Comparison of ENCODE assay signal across 10 mouse cellular contexts in the genomic region with DNA sequence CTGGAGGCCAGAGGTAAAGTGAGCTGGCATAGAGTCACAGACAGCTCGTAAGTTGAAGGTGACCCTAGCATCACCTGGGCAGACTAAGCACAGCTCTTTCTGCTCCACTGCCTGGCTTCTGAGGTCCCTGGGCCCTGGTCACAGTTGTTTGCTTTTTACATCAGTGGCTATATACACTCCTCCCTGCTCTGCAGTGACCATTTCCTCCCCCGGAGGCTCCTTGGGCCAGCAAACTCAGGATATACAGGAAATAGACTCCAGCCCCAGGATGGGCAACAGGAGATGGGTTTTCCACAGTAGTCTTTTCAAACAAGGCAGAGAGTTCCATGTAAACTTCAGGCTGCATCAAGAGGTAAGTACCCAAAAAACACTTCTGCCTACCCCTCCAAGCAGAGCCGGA.
DNase-seq lines count a peak whose midpoint lies in the region; ATAC-seq lines count a peak whose summit lies in the region.
"Had no signal": no experiment of that assay in that cellular context is flagged by ENCODE, and none has a peak within 500 bp of the region (broad histone marks: within the 10 kb centered on the region; RNA-seq: fewer than 3 reads in every experiment).

No protein-coding gene starts in this region.

- no peak for DNase-seq in hindbrain, embryonic 10.5 days (ENCODE audit: low spot score)
- DNase-seq in kidney, postnatal 14 days: peak; percentile 49
- DNase-seq in lung, postnatal 36 days: peak; percentile 67
- DNase-seq in spleen, adult 18-20 months: no peak
- DNase-seq in retina, postnatal 1 day: no peak
- DNase-seq: thymus, postnatal 25 days had no signal

- H3K4me3 ChIP-seq in hindbrain, embryonic 10.5 days: no peak overlapping the region
- H3K4me3 ChIP-seq in hindbrain, embryonic 12.5 days: no peak overlapping the region
- no peak overlapping the region for H3K4me3 ChIP-seq in heart, embryonic 11.5 days (ENCODE audit: low read depth, low read length)
- H3K4me3 ChIP-seq: erythroblast, embryonic 14.5 days had no signal

- H3K4me1 ChIP-seq in hindbrain, embryonic 10.5 days (replicated peaks): peaks cover 33% of the 10 kb centered on the region
- peaks cover 7% of the 10 kb centered on the region; the same call in 1 of the 2 replicates for H3K4me1 ChIP-seq in hindbrain, embryonic 12.5 days
- peaks cover 33% of the 10 kb centered on the region for H3K4me1 ChIP-seq in heart, embryonic 11.5 days (ENCODE audit: control insufficient read depth, insufficient read depth, low read length)

- H3K27ac ChIP-seq in hindbrain, embryonic 10.5 days: peak overlapping the region; percentile 64
- H3K27ac ChIP-seq in hindbrain, embryonic 12.5 days: no peak overlapping the region
- H3K27ac ChIP-seq in heart, embryonic 11.5 days (ENCODE audit: low read depth, low read length): peak overlapping the region; percentile 85

- no peak for ATAC-seq in hindbrain, embryonic 12.5 days (ENCODE audit: low FRiP score)
- ATAC-seq in heart, embryonic 11.5 days (replicated peaks; ENCODE audit: insufficient number of reproducible peaks, low FRiP score, low TSS enrichment): 0 out of 2 replicates have a peak, but pooled peaks have one; percentile 6
- no peak for ATAC-seq in inflammation-experienced regulatory T-cells, adult 6 months

- H3K9ac ChIP-seq in hindbrain, embryonic 12.5 days: no peak overlapping the region
- H3K9ac ChIP-seq in heart, embryonic 11.5 days (ENCODE audit: low read depth, low read length): peak overlapping the region; percentile 29; the same call in 1 of the 2 replicates

- no peaks in the 10 kb centered on the region for H3K9me3 ChIP-seq in hindbrain, embryonic 10.5 days
- no peaks in the 10 kb centered on the region for H3K9me3 ChIP-seq in hindbrain, embryonic 12.5 days (replicated peaks)
- H3K9me3 ChIP-seq in heart, embryonic 11.5 days (replicated peaks; ENCODE audit: control insufficient read depth, low read length): no peaks in the 10 kb centered on the region

- peaks cover 7% of the 10 kb centered on the region; the same call in 1 of the 2 replicates for H3K36me3 ChIP-seq in hindbrain, embryonic 10.5 days
- no peaks in the 10 kb centered on the region for H3K36me3 ChIP-seq in hindbrain, embryonic 12.5 days
- H3K36me3 ChIP-seq in heart, embryonic 11.5 days (ENCODE audit: control insufficient read depth, insufficient read depth, low read length): peaks cover 3% of the 10 kb centered on the region; the same call in 1 of the 2 replicates

- WGBS in hindbrain, embryonic 10.5 days: 78% methylated on average over 3 of the region's 3 CpGs
- 73% methylated on average over 3 of the region's 3 CpGs for WGBS in hindbrain, embryonic 12.5 days
- 56% methylated on average over 3 of the region's 3 CpGs for WGBS in heart, embryonic 11.5 days (ENCODE audit: insufficient replicate concordance)

- no peaks in the 10 kb centered on the region for H3K27me3 ChIP-seq in hindbrain, embryonic 10.5 days (ENCODE audit: insufficient read depth, poor library complexity, severe bottlenecking)
- H3K27me3 ChIP-seq in hindbrain, embryonic 12.5 days: no peaks in the 10 kb centered on the region
- no peaks in the 10 kb centered on the region for H3K27me3 ChIP-seq in heart, embryonic 11.5 days (ENCODE audit: control insufficient read depth, insufficient read depth, low read length)

- no peak overlapping the region for H3K4me2 ChIP-seq in hindbrain, embryonic 12.5 days (replicated peaks)
- peak overlapping the region; percentile 43 for H3K4me2 ChIP-seq in heart, embryonic 11.5 days

Comparison
In these comparisons a context has a peak if more than half of its experiments do, and no peak if none do; other contexts are left out.
1. DNase-seq: peak in kidney, postnatal 14 days (single experiment) and lung, postnatal 36 days (single experiment); none in hindbrain, embryonic 10.5 days (single experiment), spleen, adult 18-20 months (0 of 2) and retina, postnatal 1 day (single experiment).